Mouse (Mus musculus) myocyte (in vitro differentiated cells): ENCODE results near the gene Prps1.

Experiments used
- CEBPB ChIP-seq: IDR thresholded peaks from 2 replicates; pipeline ENCODE4 v1.6.1; 2011; ENCODE audit warnings: mild to moderate bottlenecking, moderate library complexity; ENCODE audit not compliant: poor library complexity, insufficient read depth, severe bottlenecking
- E2F4 ChIP-seq: IDR thresholded peaks from one replicate; pipeline ENCODE4 v1.6.1; 2011; ENCODE audit warnings: mild to moderate bottlenecking, control low read depth, moderate library complexity; ENCODE audit not compliant: insufficient read depth
- MYOD1 ChIP-seq, 3 experiments: IDR thresholded peaks; one replicate each; pipeline ENCODE4 v1.6.1; 2011; ENCODE audit warnings: control low read depth in 2 of 3, low read depth in 2 of 3, mild to moderate bottlenecking in 2 of 3, moderate library complexity in 1 of 3; ENCODE audit not compliant: insufficient read length in 2 of 3, control insufficient read depth in 1 of 3
- MYOG ChIP-seq, 3 experiments: IDR thresholded peaks; one replicate each; pipeline ENCODE4 v1.6.1; 2011; ENCODE audit warnings: control low read depth in 2 of 3, low read depth in 2 of 3, mild to moderate bottlenecking in 2 of 3; ENCODE audit not compliant: insufficient read length in 2 of 3, control insufficient read depth in 1 of 3, insufficient read depth in 1 of 3
- POLR2A ChIP-seq: IDR thresholded peaks from one replicate; pipeline ENCODE4 v1.6.1; 2011; ENCODE audit warnings: low read depth, mild to moderate bottlenecking, control low read depth, moderate library complexity; ENCODE audit not compliant: insufficient read length
- POLR2AphosphoS2 ChIP-seq: IDR thresholded peaks from one replicate; pipeline ENCODE4 v1.6.1; 2011; ENCODE audit warnings: low read depth, control low read depth; ENCODE audit not compliant: insufficient read length
- SRF ChIP-seq: IDR thresholded peaks from one replicate; pipeline ENCODE4 v1.6.1; 2011; ENCODE audit warnings: low read depth; ENCODE audit not compliant: control insufficient read depth, insufficient read length
- TCF12 ChIP-seq: IDR thresholded peaks from one replicate; pipeline ENCODE4 v1.6.1; 2011; ENCODE audit warnings: mild to moderate bottlenecking, control low read depth; ENCODE audit not compliant: poor library complexity, insufficient read depth, severe bottlenecking
- USF1 ChIP-seq: IDR thresholded peaks from one replicate; pipeline ENCODE4 v1.6.1; 2011; ENCODE audit warnings: low read depth, mild to moderate bottlenecking, control low read depth, moderate library complexity

DNA sequence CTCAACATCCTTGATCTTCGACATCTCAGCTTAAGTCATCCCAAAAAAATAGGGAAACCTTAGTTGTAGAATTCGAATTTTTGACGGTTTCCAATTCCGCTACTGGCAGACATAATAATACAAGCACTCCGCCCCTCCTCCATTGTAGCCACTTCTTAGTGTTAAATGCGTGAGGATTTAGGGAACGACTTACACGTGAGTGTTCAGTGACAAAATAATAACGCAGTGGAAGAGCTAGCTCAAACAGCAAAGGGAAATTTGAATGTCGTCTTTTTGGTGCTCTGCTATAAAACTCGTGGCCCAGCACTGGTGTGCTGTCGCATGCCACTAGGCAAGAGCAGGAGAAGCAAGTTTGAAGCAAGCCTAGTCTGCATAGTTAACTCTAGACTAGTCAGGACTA is 1.1 kb downstream of the Prps1 start:
- TF ChIP-seq POLR2A = no peak
- TF ChIP-seq MYOD1 (IDR thresholded peaks at IDR 0.05; ENCODE audit: control insufficient read depth in 1 of 3, insufficient read length in 2 of 3, low read depth in 2 of 3) = no peak
- no peak for TF ChIP-seq TCF12
- TF ChIP-seq USF1 = no peak
- no peak for TF ChIP-seq POLR2AphosphoS2
- no peak for TF ChIP-seq E2F4
- no peak for TF ChIP-seq MYOG (IDR thresholded peaks at IDR 0.05; ENCODE audit: control insufficient read depth in 1 of 3, insufficient read depth in 1 of 3, insufficient read length in 2 of 3, low read depth in 2 of 3)
- no peak for TF ChIP-seq CEBPB
- TF ChIP-seq SRF = no peak
